11 mouse cellular contexts compared by ENCODE assay signal in genomic region chr8:77630691-77631090, GRCm38 (mm10). TPM values are rescaled to one million over a fixed set of nuclear protein-coding genes. Genes with fewer than 3 reads are reported as not detected.
A peak's percentile ranks its signal among the peaks of the same experiment; 100 is the strongest.
DNase-seq lines count a peak whose midpoint lies in the region; ATAC-seq and TF ChIP-seq lines count a peak whose summit lies in the region.
"Had no signal": no experiment of that assay in that cellular context is flagged by ENCODE, and none has a peak within 500 bp of the region (broad histone marks: within the 10 kb centered on the region; RNA-seq: fewer than 3 reads in every experiment).

No protein-coding gene starts in this region.

- TF ChIP-seq EP300 in stomach, postnatal 0 days (optimal IDR thresholded peaks at IDR 0.05): no peak

- no peak for ATAC-seq in stomach, embryonic 15.5 days (ENCODE audit: insufficient read depth, low FRiP score, low read depth)
- ATAC-seq in stomach, postnatal 0 days (ENCODE audit: low FRiP score, low TSS enrichment): no peak

- H3K4me2 ChIP-seq in stomach, embryonic 15.5 days: no peak overlapping the region
- no peak overlapping the region for H3K4me2 ChIP-seq in stomach, postnatal 0 days (replicated peaks; ENCODE audit: low read depth)
- H3K4me2 ChIP-seq: embryonic facial prominence, embryonic 12.5 days; forebrain, embryonic 12.5 days; limb, embryonic 15.5 days had no signal

- TF ChIP-seq CTCF in stomach, postnatal 0 days (IDR thresholded peaks at IDR 0.05; ENCODE audit: low read depth): no peak
- TF ChIP-seq CTCF in gastrocnemius, adult 2 months (IDR thresholded peaks at IDR 0.05): no peak

- no peak overlapping the region for H3K9ac ChIP-seq in stomach, embryonic 15.5 days
- H3K9ac ChIP-seq in stomach, postnatal 0 days (ENCODE audit: low read length): no peak overlapping the region
- H3K9ac ChIP-seq: embryonic facial prominence, embryonic 12.5 days; forebrain, embryonic 12.5 days; limb, embryonic 15.5 days had no signal

- peak; percentile 50 for DNase-seq in embryo, embryonic 11 days
- DNase-seq in embryo, embryonic 9.5 days (ENCODE audit: extremely low spot score): no peak
- DNase-seq in kidney, postnatal 10 days: peak; percentile 16
- no peak for DNase-seq in kidney, postnatal 25 days
- no peak for DNase-seq in stomach, postnatal 0 days (ENCODE audit: low spot score)
- DNase-seq in gastrocnemius, adult 2 months: no peak
- no peak for DNase-seq in urinary bladder, postnatal 10 days (ENCODE audit: low spot score)

- no peaks in the 10 kb centered on the region; the same call in 1 of the 2 replicates for H3K4me1 ChIP-seq in stomach, embryonic 15.5 days
- H3K4me1 ChIP-seq in stomach, postnatal 0 days (replicated peaks; ENCODE audit: control insufficient read depth, insufficient read depth): no peaks in the 10 kb centered on the region

- H3K9me3 ChIP-seq in stomach, embryonic 15.5 days: no peaks in the 10 kb centered on the region
- H3K9me3 ChIP-seq in stomach, postnatal 0 days (ENCODE audit: control insufficient read depth, low read length): no peaks in the 10 kb centered on the region
- H3K9me3 ChIP-seq: embryonic facial prominence, embryonic 12.5 days; forebrain, embryonic 12.5 days; limb, embryonic 15.5 days had no signal

- 34% methylated on average over 3 of the region's 3 CpGs for WGBS in stomach, embryonic 15.5 days
- WGBS in stomach, postnatal 0 days: 38% methylated on average over 3 of the region's 3 CpGs

- no peaks in the 10 kb centered on the region for H3K36me3 ChIP-seq in stomach, embryonic 15.5 days
- H3K36me3 ChIP-seq in stomach, postnatal 0 days (ENCODE audit: control insufficient read depth, insufficient read depth, low read length): no peaks in the 10 kb centered on the region
- H3K36me3 ChIP-seq: embryonic facial prominence, embryonic 12.5 days; forebrain, embryonic 12.5 days; limb, embryonic 15.5 days had no signal

- no peak overlapping the region for H3K4me3 ChIP-seq in stomach, embryonic 15.5 days (replicated peaks)
- no peak overlapping the region for H3K4me3 ChIP-seq in stomach, postnatal 0 days (ENCODE audit: low read depth, low read length)
- H3K4me3 ChIP-seq in gastrocnemius, adult 2 months: no peak overlapping the region
- H3K4me3 ChIP-seq: embryonic facial prominence, embryonic 12.5 days; forebrain, embryonic 12.5 days; limb, embryonic 15.5 days had no signal

- intact Hi-C loops in gastrocnemius, adult 2 months (cut with DNase I): loop anchor here (1.0 kb wide), 1 partner anchor 374 kb away; no protein-coding TSS in a partner anchor

- 0 out of 2 replicates have a peak overlapping the region, but pooled peaks have one; percentile 18 for H3K27ac ChIP-seq in stomach, embryonic 15.5 days
- no peak overlapping the region for H3K27ac ChIP-seq in stomach, postnatal 0 days (replicated peaks)
- H3K27ac ChIP-seq in gastrocnemius, adult 2 months: no peak overlapping the region
- H3K27ac ChIP-seq: embryonic facial prominence, embryonic 12.5 days; forebrain, embryonic 12.5 days; limb, embryonic 15.5 days had no signal

- no peaks in the 10 kb centered on the region for H3K27me3 ChIP-seq in stomach, embryonic 15.5 days (replicated peaks)
- no peaks in the 10 kb centered on the region for H3K27me3 ChIP-seq in stomach, postnatal 0 days (ENCODE audit: control insufficient read depth, insufficient read depth, low read length)
- H3K27me3 ChIP-seq: embryonic facial prominence, embryonic 12.5 days; forebrain, embryonic 12.5 days; limb, embryonic 15.5 days had no signal

RNA-seq across cellular contexts. Expression of gene Tmem184c, which starts 20.2 kb away (rescaled TPM):
- polyA plus RNA-seq in stomach, embryonic 15.5 days (2015; fragmentation: Nextera tagmentation; extraction: Ambion mirVana): 24.9 and 27.5 TPM in 2 replicates
- 10.0 and 12.0 TPM in 2 replicates for polyA plus RNA-seq in stomach, postnatal 0 days (2015; fragmentation: Nextera tagmentation; extraction: Ambion mirVana)
- total RNA-seq in gastrocnemius, adult 2 months (2021): 1 to 10 TPM; 7.9 to 9.7 TPM

Comparison
In these comparisons a context has a peak if more than half of its experiments do, and no peak if none do; other contexts are left out.
1. DNase-seq: peak in embryo, embryonic 11 days (single experiment) and kidney, postnatal 10 days (single experiment); none in embryo, embryonic 9.5 days (single experiment), kidney, postnatal 25 days (0 of 2), stomach, postnatal 0 days (single experiment), gastrocnemius, adult 2 months (single experiment) and urinary bladder, postnatal 10 days (single experiment).